Mouse (Mus musculus) limb, embryonic 13.5 days (tissue): ENCODE data around the gene Mospd1. TPM values are rescaled to one million over a fixed set of nuclear protein-coding genes. Genes with fewer than 3 reads are reported as not detected.

Experiments
- polyA plus RNA-seq: library from polyadenylated mRNA; unstranded; fragments of >200 nt; fragmentation: Nextera tagmentation; extraction: Ambion mirVana; gene quantifications from 2 replicates; pipeline ENCODE4 v1.2.1, GENCODE M21; 2015

Gene Mospd1
- polyA plus RNA-seq, 1 experiment from 2014 or later: 55.5 TPM

Other genes with a start within 250 kb of the Mospd1 start
- gene Plac1, start 130.4 kb downstream of the Mospd1 start, polyA plus RNA-seq: 13.3 and 14.5 TPM in 2 replicates
- gene Fam122b, start 100.7 kb downstream of the Mospd1 start, polyA plus RNA-seq: 11.3 and 11.7 TPM in 2 replicates
- gene Fam122c, start 97.1 kb downstream of the Mospd1 start, polyA plus RNA-seq: not detected in 2 replicates
- not detected in 2 replicates for gene Etd, start 64.4 kb upstream of the Mospd1 start, polyA plus RNA-seq
- 52.9 and 56.7 TPM in 2 replicates for gene Rtl8c, start 237.5 kb upstream of the Mospd1 start, polyA plus RNA-seq
- not detected in 2 replicates for gene Gm14597, start 238.5 kb upstream of the Mospd1 start, polyA plus RNA-seq